Mouse (Mus musculus) embryo, embryonic 10 days (tissue): Measurements from ENCODE around the gene Inpp5k.
A peak's percentile ranks its signal among the peaks of the same experiment; 100 is the strongest.
"Not testable (repeated sequence)": the region's sequence is repeated elsewhere in the genome, so short reads cannot be mapped to it uniquely, and the experiment has no call there.

Experiments used
- DNase-seq: peaks from one replicate; pipeline ENCODE4 v3.0.0-alpha.2; 2015; ENCODE audit warnings: low spot score

Gene Inpp5k

DNA sequence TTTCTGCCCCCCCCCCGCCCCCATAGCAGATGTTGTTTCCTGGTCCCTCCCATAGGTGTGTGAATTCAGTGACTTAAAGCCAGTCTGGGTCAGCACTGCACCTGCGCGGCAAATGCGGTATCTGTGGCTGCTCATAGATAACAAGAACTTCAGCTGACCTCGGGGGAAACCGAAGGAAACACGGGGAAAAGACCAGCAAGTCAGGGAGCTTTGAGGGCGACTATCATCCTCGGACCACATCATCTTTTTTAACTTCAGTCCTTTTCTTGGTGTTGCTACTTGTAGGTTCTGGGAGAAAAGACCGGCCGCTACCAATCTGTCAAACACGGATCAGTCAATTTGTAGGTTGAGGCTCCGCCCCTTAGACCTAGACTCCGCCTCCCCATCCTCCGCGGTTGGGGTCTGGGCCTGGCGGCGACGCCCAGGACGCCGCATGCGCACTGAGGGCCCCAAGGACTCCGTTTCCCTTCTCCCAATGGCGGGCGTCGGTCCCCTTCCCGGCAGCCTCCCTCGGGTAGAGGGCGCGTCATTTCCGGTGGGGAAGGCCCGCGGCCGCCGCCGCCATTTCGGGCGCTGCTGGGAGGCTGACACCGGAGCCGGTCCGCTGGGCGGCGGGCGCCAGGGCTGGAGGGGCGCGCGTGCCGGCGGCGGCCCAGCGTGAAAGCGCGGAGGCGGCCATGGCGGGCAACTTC lies 48.1 kb downstream of the Inpp5k start, which contains the start of gene Crk:
TSS of gene Crk (plus strand) at position 513 of the 692 bp plus-strand sequence.
- DNase-seq = peak; percentile 99

DNA sequence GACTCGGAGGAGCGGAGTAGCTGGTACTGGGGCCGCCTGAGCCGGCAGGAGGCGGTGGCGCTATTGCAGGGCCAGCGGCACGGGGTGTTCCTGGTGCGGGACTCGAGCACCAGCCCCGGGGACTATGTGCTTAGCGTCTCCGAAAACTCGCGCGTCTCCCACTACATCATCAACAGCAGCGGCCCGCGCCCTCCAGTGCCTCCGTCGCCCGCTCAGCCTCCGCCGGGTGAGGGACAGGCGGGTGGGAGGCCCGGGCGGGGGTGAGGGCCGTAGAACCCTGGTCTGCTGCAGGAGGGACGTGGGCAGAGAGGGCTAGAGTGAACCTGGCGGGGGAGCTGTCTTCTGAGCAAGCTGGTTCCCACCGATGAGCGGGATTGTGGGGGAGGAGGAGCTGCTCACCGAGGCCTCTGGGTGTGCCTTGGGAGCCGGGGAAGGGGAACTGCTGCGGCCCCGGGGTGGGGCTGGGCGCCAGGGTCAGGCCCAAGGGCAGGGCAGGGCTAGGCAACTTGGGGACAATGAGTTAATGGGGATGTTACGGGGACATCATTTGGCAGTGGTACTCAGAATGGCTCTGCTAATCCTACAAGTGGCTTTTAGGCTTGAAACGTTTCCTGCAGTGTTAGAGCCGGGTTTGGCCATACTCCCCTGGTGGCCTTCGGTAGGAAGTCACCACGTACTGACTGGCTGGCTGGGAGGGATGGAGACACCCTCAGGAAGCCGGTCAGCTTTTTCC lies 48.8 kb downstream of the Inpp5k start:
- peak; percentile 76 for DNase-seq

DNA sequence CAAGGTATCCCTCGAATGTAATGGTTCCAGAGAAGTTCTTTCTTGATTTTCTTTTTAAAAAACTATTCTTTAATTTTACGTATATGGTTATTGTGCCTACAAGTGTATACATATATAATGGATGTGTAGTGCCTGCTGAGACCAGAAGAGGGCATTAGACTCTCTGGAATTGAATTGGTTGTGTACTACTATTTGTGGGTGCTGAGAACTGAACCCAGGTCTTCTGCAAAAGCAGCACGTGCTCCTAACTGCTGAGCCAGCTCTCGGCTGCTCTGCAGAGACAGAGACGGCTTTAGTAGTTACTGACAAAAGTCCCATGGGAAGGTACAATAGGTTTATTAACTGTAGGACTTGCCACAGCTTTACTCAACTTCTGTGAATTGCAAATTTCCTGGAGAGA lies 53.7 kb downstream of the Inpp5k start:
- DNase-seq = no peak

DNA sequence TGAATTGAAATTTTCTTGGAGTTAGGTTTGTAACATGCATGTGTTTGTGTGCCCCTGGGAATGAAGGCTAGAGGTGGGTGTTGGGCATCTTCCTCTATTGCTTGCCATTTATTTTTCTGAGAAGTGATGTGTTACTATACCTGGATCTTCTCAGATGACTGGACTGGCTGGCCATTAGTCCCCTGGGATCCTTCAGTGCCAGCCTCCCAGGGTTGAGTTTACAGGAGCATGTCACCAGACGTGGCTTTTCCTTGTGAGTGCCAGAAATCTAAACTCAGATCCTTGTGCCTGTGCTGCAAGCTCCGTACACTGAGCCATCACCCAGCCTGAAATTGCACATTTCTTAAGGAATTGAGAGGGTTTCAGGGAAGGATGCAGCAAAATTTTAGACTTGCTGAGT lies 54.2 kb downstream of the Inpp5k start:
- DNase-seq = no peak

DNA sequence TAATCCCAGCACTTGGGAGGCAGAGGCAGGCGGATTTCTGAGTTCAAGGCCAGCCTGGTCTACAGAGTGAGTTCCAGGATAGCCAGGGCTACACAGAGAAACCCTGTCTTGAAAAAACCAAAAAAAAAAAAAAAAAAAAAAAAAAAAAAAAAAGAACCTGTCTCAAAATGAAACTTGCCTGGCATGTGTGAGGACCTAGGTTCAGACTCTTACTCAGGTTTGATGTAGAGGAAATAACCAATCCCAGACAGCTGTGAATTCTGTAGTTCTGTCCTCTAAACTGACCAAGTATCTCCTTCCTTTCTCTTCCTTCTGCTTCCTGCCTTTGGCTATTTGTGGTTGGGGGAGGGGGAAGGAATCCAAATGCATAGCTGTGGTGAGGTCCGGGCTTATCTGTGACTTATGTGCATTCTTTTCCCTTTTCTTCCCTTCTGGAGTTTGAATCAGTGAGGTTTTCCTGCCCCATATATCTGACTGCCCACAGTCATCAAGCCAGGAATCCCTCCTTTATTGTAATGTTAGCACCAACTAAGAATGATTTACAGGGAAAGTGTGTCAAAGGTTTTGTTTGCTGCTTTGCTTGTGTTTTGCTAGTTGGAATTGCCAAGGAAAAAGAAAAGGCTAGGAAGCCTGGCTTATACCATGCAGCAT lies 56.7 kb downstream of the Inpp5k start:
- no peak for DNase-seq

DNA sequence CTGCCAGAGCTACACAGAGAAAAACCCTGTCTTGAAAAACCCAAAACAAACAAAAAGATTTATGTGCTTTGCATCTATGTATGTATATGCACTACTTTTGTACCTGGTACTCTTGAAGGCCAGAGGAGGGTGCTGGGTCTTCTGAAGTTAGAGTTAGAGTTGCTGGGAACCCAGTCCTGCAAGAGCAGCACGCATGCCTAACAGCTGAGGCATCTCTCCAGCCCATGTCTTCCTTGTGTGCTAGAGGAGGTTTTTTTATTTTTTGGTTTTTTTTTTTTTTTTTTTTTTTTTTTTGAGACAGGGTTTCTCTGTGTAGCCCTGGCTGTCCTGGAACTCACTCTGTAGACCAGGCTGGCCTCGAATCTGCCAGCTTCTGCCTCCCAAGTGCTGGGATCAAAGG lies 57.3 kb downstream of the Inpp5k start:
- no peak for DNase-seq

DNA sequence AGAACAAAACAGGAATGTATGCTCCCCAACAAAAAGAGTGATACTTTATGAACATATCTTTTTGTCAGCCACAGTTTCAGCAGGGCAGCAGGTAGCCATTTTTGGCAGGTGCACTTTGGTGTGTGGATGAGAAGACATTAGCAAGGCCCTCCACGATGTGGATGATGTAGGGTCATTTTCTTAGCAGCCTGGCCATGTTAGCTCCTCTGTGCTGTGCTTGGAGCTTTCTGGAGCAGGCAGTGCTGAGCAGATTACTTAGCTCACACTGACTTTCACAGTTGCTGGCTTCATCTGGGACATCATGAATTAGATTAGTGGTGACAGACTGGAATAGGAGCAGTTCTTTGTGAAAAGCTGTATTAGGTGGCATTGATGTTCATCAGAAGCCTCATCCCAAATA lies 59.2 kb downstream of the Inpp5k start:
- DNase-seq = no peak

DNA sequence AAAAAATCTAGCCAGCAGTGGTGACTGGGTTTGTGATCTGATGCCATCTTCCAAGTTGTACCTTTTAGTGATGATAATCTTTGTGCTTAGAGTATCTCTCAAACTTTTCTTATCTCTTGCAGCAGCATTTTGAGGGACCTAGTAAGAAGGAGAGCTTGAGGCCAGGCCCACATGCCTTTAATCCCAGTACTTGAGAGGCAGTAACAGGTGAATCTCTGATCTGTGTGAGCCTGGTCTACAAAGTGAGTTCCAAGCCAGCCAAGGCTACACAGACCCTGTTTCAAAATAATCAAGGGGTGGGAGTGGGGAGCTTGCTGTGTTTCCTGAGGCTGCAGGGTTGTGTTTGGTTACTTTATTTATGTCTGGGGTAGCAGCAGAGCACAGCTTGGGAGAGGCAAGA lies 60.3 kb downstream of the Inpp5k start:
- DNase-seq = no peak

DNA sequence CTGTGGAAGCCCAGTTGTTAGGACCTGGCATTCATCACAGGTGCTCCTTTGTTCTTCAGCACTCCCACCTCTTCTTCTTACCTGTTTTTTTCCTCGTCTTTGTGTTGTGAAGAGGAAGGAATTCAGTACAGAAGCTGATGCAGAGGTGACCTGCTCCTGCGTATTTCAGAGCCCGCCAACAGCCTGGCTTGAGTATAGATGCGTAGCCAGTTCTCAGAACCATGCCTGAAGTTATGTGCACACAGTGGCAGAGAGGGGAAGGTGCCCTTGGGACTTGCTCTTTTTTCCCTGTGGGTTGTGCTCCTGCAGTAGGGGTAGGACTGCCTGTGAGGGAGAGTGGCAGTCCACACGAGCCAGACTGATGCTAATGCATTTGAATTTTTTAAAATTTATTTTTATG lies 62.8 kb downstream of the Inpp5k start:
- no peak for DNase-seq

DNA sequence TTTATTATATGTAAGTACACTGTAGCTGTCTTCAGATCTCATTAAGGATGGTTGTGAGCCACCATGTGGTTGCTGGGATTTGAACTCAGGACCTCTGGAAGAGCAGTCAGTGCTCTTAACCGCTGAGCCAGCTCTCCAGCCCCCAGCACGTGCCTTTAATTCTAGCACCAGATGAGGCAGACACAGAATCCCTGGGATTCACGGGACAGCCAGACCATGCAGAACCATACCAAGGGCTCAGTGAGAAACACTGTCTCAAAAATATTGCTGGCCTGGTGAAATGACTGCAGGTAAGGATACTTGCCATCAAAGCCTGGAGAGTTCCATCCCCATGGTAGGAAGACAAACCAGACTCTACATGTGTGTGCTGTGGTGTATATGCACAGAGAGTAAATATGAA lies 66.7 kb downstream of the Inpp5k start:
- not testable (repeated sequence) for DNase-seq
